Mouse (Mus musculus): Measurements from ENCODE around the gene Uts2. TPM values are rescaled to one million over a fixed set of nuclear protein-coding genes. Genes with fewer than 3 reads are reported as not detected.

The Uts2 gene
- total and polyA plus RNA-seq, 3 experiments: not detected

GRCm38 (mm10) chr4:151006945-151007344 lies 10.0 kb downstream of the Uts2 start:
- Histone ChIP-seq H3K27me3 (replicated peaks) (no peaks in the 10 kb centered on the region), H3K4me2 (ENCODE audit: insufficient read depth, low read depth, poor library complexity, severe bottlenecking) (no peak overlapping the region), H3K4me1 (ENCODE audit: control insufficient read depth in 1 of 2, insufficient read depth in 2 of 2) (peaks cover 15 to 26% of the 10 kb centered on the region in 2 experiments), H3K4me3 (replicated peaks in 1 of 3; ENCODE audit: low read depth in 2 of 3, low read length in 2 of 3, poor library complexity in 1 of 3) (no peak overlapping the region), H3K36me3 (replicated peaks in 1 of 2; ENCODE audit: control insufficient read depth in 1 of 2, insufficient read depth in 1 of 2, low read length in 1 of 2) (no peaks in the 10 kb centered on the region), H3K27ac (ENCODE audit: insufficient read depth, low read depth) (no peak overlapping the region), H3K9me3 (replicated peaks; ENCODE audit: low read length) (no peaks in the 10 kb centered on the region), H3K9ac (ENCODE audit: insufficient read depth, low read depth) (no peak overlapping the region), H3K79me2 (replicated peaks; ENCODE audit: control insufficient read depth, extremely low read depth, insufficient read depth, poor library complexity, severe bottlenecking) (no peaks in the 10 kb centered on the region)
- in situ Hi-C loops (cut with MboI; ENCODE audit: low pct_ligation_motif_present, low pct_unique_long_range_greater_than_20kb, low sequenced_read_pairs): loop anchor here (5.0 kb wide), 1 partner anchor 40 kb away; no protein-coding TSS in a partner anchor
- dilution Hi-C loops (cut with MboI; ENCODE audit: extremely low pct_ligation_motif_present, extremely low pct_unique_long_range_greater_than_20kb, low sequenced_read_pairs): no loop called here
- TF ChIP-seq RAD21 (IDR thresholded peaks at IDR 0.05; ENCODE audit: low read depth, low read length) (peak; percentile 68), NELFE (IDR thresholded peaks at IDR 0.05; ENCODE audit: low read depth, low read length) (no peak), JUND (conservative IDR thresholded peaks at IDR 0.05; ENCODE audit: low read depth, low read length) (no peak), POLR2AphosphoS2 (IDR thresholded peaks at IDR 0.05; ENCODE audit: low read depth, low read length) (no peak), ZKSCAN1 (IDR thresholded peaks at IDR 0.05; ENCODE audit: borderline replicate concordance, low read depth, low read length) (no peak), POLR2A (IDR thresholded peaks at IDR 0.05; ENCODE audit: low read depth, low read length) (no peak), CTCF (conservative IDR thresholded peaks at IDR 0.05 in 1 of 2, IDR thresholded peaks at IDR 0.05 in 1 of 2; ENCODE audit: low read depth in 2 of 2, low read length in 2 of 2) (peak; percentile 72 to 84), ZC3H11A (IDR thresholded peaks at IDR 0.05; ENCODE audit: low read depth, low read length) (peak; percentile 21), ELF1 (IDR thresholded peaks at IDR 0.05; ENCODE audit: low read depth, low read length) (peak; percentile 44; the same call in 1 of the 2 replicates), MAX (IDR thresholded peaks at IDR 0.05; ENCODE audit: low read length) (no peak), USF1 (IDR thresholded peaks at IDR 0.05; ENCODE audit: low read depth, low read length) (no peak), MAFK (IDR thresholded peaks at IDR 0.05; ENCODE audit: insufficient replicate concordance, low read length) (no peak), SMC3 (IDR thresholded peaks at IDR 0.05; ENCODE audit: low read depth, low read length) (peak; percentile 86), IRF4 (IDR thresholded peaks at IDR 0.05; ENCODE audit: low read depth, low read length) (no peak), TBP (conservative IDR thresholded peaks at IDR 0.05; ENCODE audit: low read depth, low read length) (no peak), SIN3A (IDR thresholded peaks at IDR 0.05; ENCODE audit: low read length) (no peak), CHD2 (IDR thresholded peaks at IDR 0.05; ENCODE audit: low read length) (no peak), MYC (IDR thresholded peaks at IDR 0.05; ENCODE audit: low read depth, low read length) (0 out of 2 replicates have a peak, but pooled peaks have one; percentile 42), ZNF384 (IDR thresholded peaks at IDR 0.05; ENCODE audit: low read depth, low read length) (no peak), MAZ (IDR thresholded peaks at IDR 0.05; ENCODE audit: low read depth, low read length) (no peak), RCOR1 (conservative IDR thresholded peaks at IDR 0.05; ENCODE audit: low read depth, low read length) (no peak), KAT2A (IDR thresholded peaks at IDR 0.05; ENCODE audit: insufficient replicate concordance, low read length) (no peak), USF2 (conservative IDR thresholded peaks at IDR 0.05; ENCODE audit: low read depth, low read length) (no peak)
- peak; percentile 71 for DNase-seq (ENCODE audit: extremely low read depth)

DNA sequence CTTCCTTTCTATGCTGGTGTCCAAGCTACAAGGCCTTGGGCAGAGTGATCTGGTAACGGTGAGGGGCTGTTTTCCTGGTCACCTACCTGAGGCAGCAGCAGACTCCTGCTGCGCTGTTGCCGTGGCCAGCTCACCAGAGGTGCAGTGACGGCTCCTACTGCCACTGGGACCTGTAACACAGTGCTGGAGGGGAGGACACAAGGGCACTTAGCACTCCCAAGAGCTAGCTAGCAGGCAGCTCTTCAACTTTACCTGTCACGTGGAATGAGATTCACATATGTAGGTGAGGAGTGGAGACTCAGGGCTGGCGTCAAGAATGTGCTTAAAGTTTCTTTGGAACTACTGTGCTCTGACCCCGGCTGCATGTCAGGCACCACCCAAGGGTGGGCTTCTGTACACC lies 13.4 kb downstream of the Uts2 start:
- TF ChIP-seq JUND (conservative IDR thresholded peaks at IDR 0.05; ENCODE audit: low read depth, low read length) (no peak), SIN3A (IDR thresholded peaks at IDR 0.05; ENCODE audit: low read length) (no peak), E2F4 (IDR thresholded peaks at IDR 0.05; ENCODE audit: insufficient replicate concordance, low read depth, low read length) (no peak), GABPA (IDR thresholded peaks at IDR 0.05; ENCODE audit: insufficient replicate concordance, low read depth, low read length) (no peak), POLR2AphosphoS2 (IDR thresholded peaks at IDR 0.05; ENCODE audit: low read depth, low read length) (no peak), ETS1 (conservative IDR thresholded peaks at IDR 0.05; ENCODE audit: low read depth, low read length) (no peak), HCFC1 (IDR thresholded peaks at IDR 0.05; ENCODE audit: low read depth, low read length) (no peak), ZNF384 (IDR thresholded peaks at IDR 0.05; ENCODE audit: low read depth, low read length) (no peak), TCF12 (IDR thresholded peaks at IDR 0.05; ENCODE audit: low read depth, low read length) (no peak), SMC3 (IDR thresholded peaks at IDR 0.05; ENCODE audit: low read depth, low read length) (no peak), UBTF (IDR thresholded peaks at IDR 0.05; ENCODE audit: low read depth, low read length) (no peak), MXI1 (IDR thresholded peaks at IDR 0.05; ENCODE audit: low read depth, low read length) (no peak), MAX (IDR thresholded peaks at IDR 0.05; ENCODE audit: low read length) (no peak)
- no peaks in the 10 kb centered on the region for H3K9me3 ChIP-seq (replicated peaks; ENCODE audit: low read length)
- dilution Hi-C loops (cut with MboI; ENCODE audit: extremely low pct_ligation_motif_present, extremely low pct_unique_long_range_greater_than_20kb, low sequenced_read_pairs) (no loop called here), in situ Hi-C loops (cut with MboI; ENCODE audit: low pct_ligation_motif_present, low pct_unique_long_range_greater_than_20kb, low sequenced_read_pairs) (no loop called here)
- H3K4me2 ChIP-seq (ENCODE audit: insufficient read depth, low read depth, poor library complexity, severe bottlenecking): no peak overlapping the region
- H3K4me3 ChIP-seq (replicated peaks in 1 of 3; ENCODE audit: low read depth in 2 of 3, low read length in 2 of 3, poor library complexity in 1 of 3): no peak overlapping the region
- no peaks in the 10 kb centered on the region for H3K27me3 ChIP-seq (replicated peaks)
- H3K27ac ChIP-seq (ENCODE audit: insufficient read depth, low read depth): no peak overlapping the region
- H3K4me1 ChIP-seq (ENCODE audit: control insufficient read depth in 1 of 2, insufficient read depth in 2 of 2): peaks cover 9 to 13% of the 10 kb centered on the region in 2 experiments; a peak in 3 of 4 replicates
- no peak overlapping the region for H3K9ac ChIP-seq (ENCODE audit: insufficient read depth, low read depth)
- no peak for DNase-seq (ENCODE audit: extremely low read depth)
- H3K79me2 ChIP-seq (replicated peaks; ENCODE audit: control insufficient read depth, extremely low read depth, insufficient read depth, poor library complexity, severe bottlenecking): no peaks in the 10 kb centered on the region
- H3K36me3 ChIP-seq (replicated peaks in 1 of 2; ENCODE audit: control insufficient read depth in 1 of 2, insufficient read depth in 1 of 2, low read length in 1 of 2): peaks cover 0 to 3% of the 10 kb centered on the region in 2 experiments

Measured in CH12.LX (cell line).